Mouse (Mus musculus): ENCODE data around the gene Drosha. TPM values are rescaled to one million over a fixed set of nuclear protein-coding genes. Genes with fewer than 3 reads are reported as not detected.

Gene Drosha
- polyA plus RNA-seq, 1 experiment, result 50.5 TPM

DNA sequence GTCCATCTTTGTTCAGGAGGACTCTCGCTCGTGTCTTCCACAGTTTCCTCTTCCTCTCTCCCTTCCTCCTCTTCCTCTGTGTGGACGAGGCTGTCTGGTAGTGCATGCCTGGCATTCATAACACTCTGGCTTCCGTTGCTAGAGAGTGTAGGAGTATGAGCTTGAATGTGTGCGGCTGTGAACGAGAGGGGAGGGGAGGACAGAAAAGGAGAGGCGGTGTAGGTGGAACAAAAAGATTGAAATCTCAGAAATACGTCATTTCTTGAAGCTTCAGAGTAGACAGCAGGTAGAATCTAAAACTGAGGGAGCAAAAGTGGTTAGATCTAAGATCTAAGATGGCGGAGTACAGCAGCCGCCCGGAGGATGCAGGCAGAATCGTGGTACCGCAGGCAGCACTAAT is 70.8 kb downstream of the Drosha start:
- Histone ChIP-seq H3K27ac (ENCODE audit: insufficient read depth, low read length) (no peak overlapping the region), H3K4me1 (ENCODE audit: control insufficient read depth, insufficient read depth, low read length) (peaks cover 3% of the 10 kb centered on the region; the same call in 1 of the 2 replicates), H3K4me3 (ENCODE audit: insufficient read depth, low read length) (no peak overlapping the region)
- TF ChIP-seq CTCF (IDR thresholded peaks at IDR 0.05; ENCODE audit: extremely low read depth, insufficient read depth, low read length) (no peak), POLR2A (IDR thresholded peaks at IDR 0.05; ENCODE audit: extremely low read depth, insufficient read depth, low read length) (no peak)

DNA sequence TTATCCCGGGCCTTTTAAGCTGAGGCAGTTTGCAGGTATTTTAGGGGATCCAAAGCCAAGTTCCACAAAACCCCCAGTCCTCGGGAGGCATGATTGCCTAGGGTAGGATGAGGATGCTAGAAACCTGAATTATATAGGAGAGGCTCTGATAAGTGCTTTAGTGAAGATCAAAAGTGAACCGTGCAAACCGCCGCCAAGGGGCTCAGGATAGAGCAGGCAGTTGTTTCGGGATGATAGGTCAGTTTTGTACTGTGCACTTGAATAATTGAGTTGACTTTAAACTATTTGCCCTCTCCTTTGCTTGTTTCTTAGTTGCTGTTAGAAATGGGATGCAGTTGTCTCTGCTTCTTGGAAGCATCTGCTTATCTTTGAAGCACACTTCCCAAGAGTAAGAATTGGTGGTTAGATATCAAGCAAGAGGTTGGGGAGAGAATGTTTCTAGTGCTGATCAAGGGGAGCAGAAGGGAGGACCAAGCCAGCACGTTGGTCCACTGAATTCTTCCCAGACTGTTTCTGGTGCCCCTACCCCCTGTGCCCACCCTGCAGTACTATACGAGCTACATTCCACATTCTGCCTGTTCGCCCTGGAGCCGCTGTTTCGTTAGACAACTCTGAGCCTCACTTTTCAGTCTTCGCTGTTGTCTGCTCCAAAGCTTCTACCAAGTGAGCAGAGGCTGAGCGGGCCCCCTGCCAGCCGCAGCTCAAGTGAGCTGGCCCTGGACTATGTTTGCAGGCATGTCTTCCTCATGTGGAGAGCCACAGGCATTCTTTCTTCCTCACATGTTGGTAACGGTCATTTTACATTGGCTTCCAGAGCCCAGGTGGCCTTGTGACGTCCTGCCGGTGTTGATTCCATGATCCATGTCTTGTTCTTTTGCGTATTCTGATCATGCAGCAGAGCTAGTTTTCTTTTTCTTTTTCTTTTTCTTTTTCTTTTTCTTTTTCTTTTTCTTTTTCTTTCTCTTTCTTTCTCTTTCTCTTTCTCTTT is 71.7 kb downstream of the Drosha start:
- TF ChIP-seq CTCF (IDR thresholded peaks at IDR 0.05; ENCODE audit: extremely low read depth, insufficient read depth, low read length) (no peak), POLR2A (IDR thresholded peaks at IDR 0.05; ENCODE audit: extremely low read depth, insufficient read depth, low read length) (no peak)
- H3K27ac ChIP-seq (ENCODE audit: insufficient read depth, low read length), result no peak overlapping the region
- H3K4me1 ChIP-seq (ENCODE audit: control insufficient read depth, insufficient read depth, low read length), result peaks cover 3% of the 10 kb centered on the region; the same call in 1 of the 2 replicates
- H3K4me3 ChIP-seq (ENCODE audit: insufficient read depth, low read length), result no peak overlapping the region

DNA sequence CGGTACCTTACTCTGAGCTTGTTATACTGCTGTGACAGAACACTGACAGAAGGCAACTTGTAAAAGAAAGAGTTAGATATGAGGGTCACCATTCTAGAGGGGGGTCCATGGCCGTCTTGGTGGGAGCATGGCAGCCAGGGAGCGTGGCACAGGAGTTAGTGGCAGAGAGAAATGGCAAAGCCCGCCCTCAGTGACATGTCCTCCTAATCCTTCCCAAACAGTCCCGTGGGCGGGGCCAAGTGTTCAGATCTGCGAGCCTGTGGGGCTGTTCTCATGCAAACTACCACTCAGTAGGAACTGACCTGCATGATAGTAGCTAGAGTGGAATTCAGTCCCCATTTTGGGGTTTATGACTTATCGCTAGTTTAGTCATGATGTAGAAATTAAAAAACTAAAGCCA is 73.2 kb downstream of the Drosha start:
- Histone ChIP-seq H3K4me1 (ENCODE audit: control insufficient read depth, insufficient read depth, low read length) (peaks cover 3% of the 10 kb centered on the region; the same call in 1 of the 2 replicates), H3K27ac (ENCODE audit: insufficient read depth, low read length) (no peak overlapping the region), H3K4me3 (ENCODE audit: insufficient read depth, low read length) (no peak overlapping the region)
- TF ChIP-seq POLR2A (IDR thresholded peaks at IDR 0.05; ENCODE audit: extremely low read depth, insufficient read depth, low read length), result no peak
- TF ChIP-seq CTCF (IDR thresholded peaks at IDR 0.05; ENCODE audit: extremely low read depth, insufficient read depth, low read length), result no peak

DNA sequence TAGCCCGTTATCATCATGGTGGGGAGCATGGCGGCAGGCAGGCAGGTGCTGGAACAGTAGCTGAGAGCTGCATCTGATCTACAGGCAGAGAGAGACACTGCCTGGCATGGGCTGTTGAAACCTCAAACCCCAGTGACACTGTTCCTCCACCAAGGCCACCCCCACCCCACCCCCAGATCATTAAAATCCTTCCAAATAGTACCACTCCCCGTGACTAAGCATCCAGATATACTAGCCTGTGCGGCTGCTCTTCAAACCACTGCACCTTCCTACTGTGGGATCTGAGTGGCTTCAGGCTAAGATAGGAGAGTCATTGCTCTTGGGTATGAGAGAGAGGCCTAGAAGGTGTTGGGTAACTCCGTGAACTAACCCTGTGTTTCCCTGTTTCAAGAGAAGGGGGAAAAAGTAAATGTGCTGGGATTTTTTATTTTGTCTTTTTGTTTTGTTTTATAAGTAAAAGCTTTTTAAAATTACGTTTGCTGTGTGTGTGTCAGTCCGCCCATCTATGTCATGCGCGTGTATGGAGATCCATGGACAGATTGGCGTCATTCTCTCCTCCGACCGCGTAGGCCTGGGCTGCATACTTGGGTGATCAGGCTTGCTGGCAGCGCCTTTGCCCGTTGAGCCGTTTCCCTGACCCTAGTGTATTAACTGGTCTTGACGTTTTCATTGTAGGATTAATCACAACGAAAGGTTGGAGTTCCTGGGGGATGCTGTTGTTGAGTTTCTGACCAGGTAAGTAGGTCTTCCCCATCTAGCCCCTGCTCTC is 76.0 kb downstream of the Drosha start:
- no peak for TF ChIP-seq POLR2A (IDR thresholded peaks at IDR 0.05; ENCODE audit: extremely low read depth, insufficient read depth, low read length)
- TF ChIP-seq CTCF (IDR thresholded peaks at IDR 0.05; ENCODE audit: extremely low read depth, insufficient read depth, low read length), result no peak
- Histone ChIP-seq H3K4me1 (ENCODE audit: control insufficient read depth, insufficient read depth, low read length) (no peaks in the 10 kb centered on the region), H3K4me3 (ENCODE audit: insufficient read depth, low read length) (no peak overlapping the region), H3K27ac (ENCODE audit: insufficient read depth, low read length) (no peak overlapping the region)

DNA sequence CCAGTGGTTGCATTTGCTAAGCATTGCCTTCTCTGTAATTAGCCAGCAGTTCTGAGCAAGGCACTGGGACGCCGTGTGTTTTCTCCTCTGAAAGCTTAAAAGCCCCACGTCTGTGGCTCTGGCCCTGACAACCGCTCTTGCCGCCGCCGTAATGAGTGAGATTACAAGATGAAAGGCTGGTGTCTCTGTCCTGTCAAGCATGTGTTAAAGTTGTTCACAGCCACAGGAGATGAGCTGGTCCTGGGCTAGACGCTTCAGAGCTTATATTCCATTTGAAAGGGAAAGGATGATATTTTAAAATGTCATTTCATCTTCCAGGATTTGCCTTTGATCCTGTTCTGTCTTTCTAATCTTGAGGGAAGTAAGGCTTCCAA is 76.6 kb downstream of the Drosha start:
- no peak overlapping the region for H3K27ac ChIP-seq (ENCODE audit: insufficient read depth, low read length)
- H3K4me3 ChIP-seq (ENCODE audit: insufficient read depth, low read length), result no peak overlapping the region
- no peaks in the 10 kb centered on the region for H3K4me1 ChIP-seq (ENCODE audit: control insufficient read depth, insufficient read depth, low read length)
- TF ChIP-seq CTCF (IDR thresholded peaks at IDR 0.05; ENCODE audit: extremely low read depth, insufficient read depth, low read length) (no peak), POLR2A (IDR thresholded peaks at IDR 0.05; ENCODE audit: extremely low read depth, insufficient read depth, low read length) (no peak)

DNA sequence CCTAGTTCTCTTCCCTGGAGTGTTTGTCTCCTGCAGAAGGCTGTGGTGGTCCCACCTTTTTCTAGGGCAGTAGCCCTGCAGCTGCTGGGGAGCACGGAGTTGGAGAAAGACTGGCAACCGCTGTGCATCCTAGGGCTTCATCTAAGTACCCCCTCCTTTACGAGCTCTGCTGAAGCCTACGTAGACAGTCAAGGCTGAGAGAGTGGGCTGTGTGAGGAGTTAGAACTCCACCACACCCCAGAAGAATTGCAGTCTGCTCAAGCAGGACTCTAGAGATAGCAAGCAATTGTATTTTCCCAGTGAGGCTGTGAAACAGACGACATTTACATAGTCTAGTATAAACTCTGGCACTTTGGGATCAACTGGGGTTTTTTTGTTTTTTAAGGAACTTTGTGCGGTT is 79.8 kb downstream of the Drosha start:
- no peak for TF ChIP-seq CTCF (IDR thresholded peaks at IDR 0.05; ENCODE audit: extremely low read depth, insufficient read depth, low read length)
- TF ChIP-seq POLR2A (IDR thresholded peaks at IDR 0.05; ENCODE audit: extremely low read depth, insufficient read depth, low read length), result no peak
- H3K4me1 ChIP-seq (ENCODE audit: control insufficient read depth, insufficient read depth, low read length), result peaks cover 3% of the 10 kb centered on the region
- H3K4me3 ChIP-seq (ENCODE audit: insufficient read depth, low read length), result no peak overlapping the region
- no peak overlapping the region for H3K27ac ChIP-seq (ENCODE audit: insufficient read depth, low read length)

DNA sequence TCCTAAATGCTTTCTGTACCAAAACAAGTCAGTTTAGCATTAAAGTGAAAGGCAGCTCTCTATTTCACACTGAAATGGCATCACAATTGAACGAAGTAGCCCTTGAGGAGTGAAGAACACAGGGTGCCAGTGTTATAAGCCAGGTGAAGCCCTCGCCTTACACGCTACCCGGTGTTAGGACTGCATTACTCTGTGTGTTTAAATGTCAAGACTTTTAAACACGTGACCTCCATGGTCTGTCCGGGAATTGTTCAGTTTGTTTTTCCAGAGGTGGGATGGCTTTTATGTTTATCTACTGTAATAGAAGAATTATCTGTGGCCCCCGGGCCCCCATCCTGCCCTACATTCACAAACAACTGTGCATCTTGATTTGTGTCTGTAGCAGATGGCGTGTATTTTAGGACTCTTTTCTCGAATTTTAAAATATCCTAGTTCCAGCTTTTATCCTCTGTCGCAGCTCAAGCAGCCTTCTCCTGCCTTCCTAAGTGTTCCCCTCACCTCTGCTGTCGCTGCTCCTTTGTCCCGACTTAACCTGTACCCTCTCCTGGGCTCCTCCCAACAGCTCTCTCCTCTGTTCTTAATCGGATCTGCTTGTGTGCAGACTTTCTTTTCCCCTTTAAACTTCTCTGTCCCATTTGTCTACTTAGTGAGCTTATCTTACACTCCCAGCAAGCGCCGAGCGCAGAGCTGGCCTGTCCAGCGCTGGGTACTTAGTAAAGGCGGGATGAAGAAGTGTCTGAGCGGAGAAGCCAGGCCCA is 83.5 kb downstream of the Drosha start:
- TF ChIP-seq POLR2A (IDR thresholded peaks at IDR 0.05; ENCODE audit: extremely low read depth, insufficient read depth, low read length) (no peak), CTCF (IDR thresholded peaks at IDR 0.05; ENCODE audit: extremely low read depth, insufficient read depth, low read length) (no peak)
- Histone ChIP-seq H3K4me1 (ENCODE audit: control insufficient read depth, insufficient read depth, low read length) (peaks cover 3% of the 10 kb centered on the region), H3K27ac (ENCODE audit: insufficient read depth, low read length) (no peak overlapping the region)

DNA sequence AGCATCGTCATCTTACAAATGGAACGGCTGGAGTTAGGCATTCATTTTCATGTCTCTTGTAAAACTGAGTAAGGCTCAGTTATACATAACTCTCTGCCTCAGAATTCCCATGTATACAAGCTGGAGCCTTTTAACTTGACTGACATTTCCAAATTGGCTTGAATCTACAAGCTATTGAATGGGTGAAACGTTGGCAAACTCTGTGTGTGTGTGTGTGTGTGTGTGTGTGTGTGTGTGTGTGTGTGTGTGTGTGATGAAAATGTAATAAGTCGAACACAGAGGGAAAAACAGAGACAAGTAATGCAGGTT is 84.1 kb downstream of the Drosha start:
- Histone ChIP-seq H3K4me1 (ENCODE audit: control insufficient read depth, insufficient read depth, low read length) (peaks cover 3% of the 10 kb centered on the region), H3K4me3 (ENCODE audit: insufficient read depth, low read length) (no peak overlapping the region), H3K27ac (ENCODE audit: insufficient read depth, low read length) (no peak overlapping the region)
- TF ChIP-seq CTCF (IDR thresholded peaks at IDR 0.05; ENCODE audit: extremely low read depth, insufficient read depth, low read length) (no peak), POLR2A (IDR thresholded peaks at IDR 0.05; ENCODE audit: extremely low read depth, insufficient read depth, low read length) (no peak)

More for the DNA sequence above, 83.5 kb downstream of the Drosha start:
- no peak overlapping the region for H3K4me3 ChIP-seq (ENCODE audit: insufficient read depth, low read length)

DNA sequence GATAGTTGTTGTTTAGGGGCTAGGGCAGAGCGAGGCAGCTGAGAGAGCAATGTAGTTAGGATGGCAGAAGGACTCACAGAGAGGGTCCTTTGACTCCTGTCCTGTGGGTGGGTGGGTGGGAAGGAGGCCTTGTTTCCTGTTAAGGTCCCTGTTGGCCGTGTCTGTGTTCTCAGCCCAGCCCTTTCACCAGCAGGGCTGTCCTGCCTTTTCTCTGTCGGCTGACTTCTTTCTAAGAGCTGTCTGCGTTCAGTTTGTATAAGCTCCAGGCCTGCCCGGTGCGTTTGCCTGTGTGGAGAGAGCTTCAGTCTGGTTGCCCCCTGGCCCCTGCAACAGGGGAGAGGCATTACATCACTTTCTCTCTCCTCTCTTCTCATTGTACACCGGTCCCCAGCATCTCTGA is 84.6 kb downstream of the Drosha start:
- no peak overlapping the region for H3K4me3 ChIP-seq (ENCODE audit: insufficient read depth, low read length)
- peaks cover 3% of the 10 kb centered on the region for H3K4me1 ChIP-seq (ENCODE audit: control insufficient read depth, insufficient read depth, low read length)
- TF ChIP-seq POLR2A (IDR thresholded peaks at IDR 0.05; ENCODE audit: extremely low read depth, insufficient read depth, low read length), result no peak
- TF ChIP-seq CTCF (IDR thresholded peaks at IDR 0.05; ENCODE audit: extremely low read depth, insufficient read depth, low read length), result no peak
- H3K27ac ChIP-seq (ENCODE audit: insufficient read depth, low read length), result no peak overlapping the region

Data from cortical plate, adult 2 months (tissue).